Mouse (Mus musculus) stomach, embryonic 16.5 days (tissue): ENCODE measurements around the gene Slc26a6. TPM values are rescaled to one million over a fixed set of nuclear protein-coding genes. Genes with fewer than 3 reads are reported as not detected.

Experiments used
- ATAC-seq: fragments of 200-750 bp; cut with Nextera tagmentation; 2 replicates; pipeline ENCODE4 v1.8.0; 2017; ENCODE audit warnings: moderate number of reproducible peaks, moderate TSS enrichment; ENCODE audit not compliant: insufficient read depth, low FRiP score
- H3K27ac ChIP-seq: fragments of 300-500 bp; sonication (generic); 2 replicates; pipeline ENCODE4 v1.5.1; 2014; ENCODE audit warnings: low read length
- H3K27me3 ChIP-seq: fragments of 300-500 bp; sonication (generic); 2 replicates; pipeline ENCODE4 v1.6.1; 2014; ENCODE audit warnings: low read length, control low read depth, mixed read lengths; ENCODE audit not compliant: control insufficient read depth, insufficient read depth
- H3K36me3 ChIP-seq: fragments of 300-500 bp; sonication (generic); 2 replicates; pipeline ENCODE4 v1.6.1; 2014; ENCODE audit warnings: low read length; ENCODE audit not compliant: control insufficient read depth, insufficient read depth
- H3K4me1 ChIP-seq: fragments of 300-500 bp; sonication (generic); 2 replicates; pipeline ENCODE4 v1.6.1; 2014; ENCODE audit warnings: low read length, control low read depth, mixed read lengths; ENCODE audit not compliant: control insufficient read depth, insufficient read depth
- H3K4me2 ChIP-seq: fragments of 300-500 bp; sonication (generic); 2 replicates; pipeline ENCODE4 v1.6.1; 2014; ENCODE audit warnings: low read depth, low read length, mixed read lengths
- H3K4me3 ChIP-seq: fragments of 300-500 bp; sonication (generic); replicated peaks from 2 replicates; pipeline ENCODE4 v1.5.1; 2014; ENCODE audit warnings: mild to moderate bottlenecking, low read length
- H3K9ac ChIP-seq: fragments of 300-500 bp; sonication (generic); 2 replicates; pipeline ENCODE4 v1.6.1; 2014; ENCODE audit warnings: low read length
- H3K9me3 ChIP-seq: fragments of 300-500 bp; sonication (generic); replicated peaks from 2 replicates; pipeline ENCODE4 v1.6.1; 2016; ENCODE audit warnings: low read length, control low read depth; ENCODE audit not compliant: control insufficient read depth
- whole genome bisulfite sequencing: fragments of 180-500 bp; shearing (Covaris S2); extraction: QIAGEN DNeasy Blood & Tissue Kit; methylation state at CpG from one replicate; pipeline ENCODE4 v1.1.7; 2014; 5-methylcytosine and 5-hydroxymethylcytosine counted together
- polyA plus RNA-seq: library from polyadenylated mRNA; unstranded; fragments of >200 nt; fragmentation: Nextera tagmentation; extraction: Ambion mirVana; gene quantifications from 2 replicates; pipeline ENCODE4 v1.2.1, GENCODE M21; 2015

Slc26a6 gene
- polyA plus RNA-seq, 1 experiment from 2014 or later, result 15.5 TPM

DNA sequence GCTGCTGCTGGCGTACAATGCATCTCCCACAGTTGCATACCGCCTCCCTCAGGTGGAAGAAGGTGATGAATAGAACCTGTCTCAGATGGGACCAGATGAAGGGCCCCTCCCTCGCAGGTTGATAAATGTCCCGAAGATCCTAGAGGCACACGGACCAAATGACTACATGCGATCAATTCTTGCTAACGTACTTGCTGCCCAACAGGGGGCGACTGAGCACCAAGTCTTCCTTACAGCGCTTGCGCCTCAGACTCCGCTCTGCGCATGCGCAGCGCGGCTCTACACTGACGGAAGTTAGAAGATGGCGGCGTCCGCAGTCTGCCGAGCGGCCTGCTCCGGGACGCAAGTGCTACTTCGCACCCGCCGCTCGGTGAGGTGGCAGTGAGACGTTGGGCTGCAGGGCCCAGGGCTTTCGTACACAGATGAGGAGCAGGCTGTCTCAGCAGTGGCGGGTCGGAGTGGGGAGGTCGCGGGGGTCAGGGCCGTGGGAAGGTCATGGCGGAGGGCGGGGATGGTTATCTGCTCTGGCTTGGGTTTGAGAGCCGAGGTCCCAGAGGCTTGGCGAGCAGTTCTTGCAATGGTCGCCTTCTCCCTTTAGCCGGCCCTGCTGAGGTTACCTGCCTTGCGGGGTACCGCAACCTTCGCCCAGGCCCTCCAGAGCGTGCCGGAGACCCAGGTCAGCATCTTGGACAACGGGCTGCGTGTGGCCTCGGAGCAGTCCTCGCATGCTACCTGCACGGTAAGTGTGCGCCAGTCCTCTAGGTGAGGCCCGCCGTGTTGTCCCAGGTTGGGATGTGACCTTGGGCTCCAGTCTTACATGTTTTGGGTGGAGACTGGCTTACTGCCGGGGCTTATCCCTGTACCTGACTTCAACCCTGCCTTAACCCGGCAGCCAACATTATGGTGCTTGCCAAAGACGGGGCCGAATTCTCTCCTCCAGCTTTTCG is 83.6 kb downstream of the Slc26a6 start, which contains the start of gene Uqcrc1:
Gene Uqcrc1 (plus strand): TSS at position 216 of the 947 bp plus-strand sequence.
- Histone ChIP-seq H3K9ac (peak within 1 kb of the TSS; percentile 96), H3K27ac (peak within 1 kb of the TSS; percentile 75; the same call in 1 of the 2 replicates), H3K9me3 (no peaks in the 10 kb centered on the region), H3K4me2 (peak within 1 kb of the TSS; percentile 60), H3K27me3 (no peaks in the 10 kb centered on the region), H3K4me3 (peak within 1 kb of the TSS; percentile 96), H3K36me3 (peaks cover 16% of the 10 kb centered on the region; the same call in 1 of the 2 replicates), H3K4me1 (peaks cover 4% of the 10 kb centered on the region)
- WGBS, result under 1% methylated on average over 57 of the region's 58 CpGs
- ATAC-seq, result peak; percentile 93

DNA sequence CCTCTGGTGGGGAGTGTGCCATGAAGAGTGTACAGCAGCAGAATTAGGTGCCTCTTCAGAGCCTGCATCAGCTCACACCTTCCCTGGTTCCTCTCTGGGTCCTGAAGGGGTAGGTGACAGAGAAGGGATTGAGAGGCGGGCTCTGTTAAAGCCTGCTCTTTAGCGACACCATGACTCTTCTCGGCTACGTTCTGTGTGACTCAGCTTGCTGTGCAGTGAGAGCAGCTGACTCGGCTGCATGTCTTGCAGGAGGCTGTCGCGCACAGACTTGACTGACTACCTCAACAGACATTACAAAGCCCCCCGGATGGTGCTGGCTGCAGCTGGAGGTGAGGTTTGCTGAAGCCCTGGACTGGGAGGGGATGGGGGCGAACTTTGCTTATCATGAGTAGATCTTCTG is 92.0 kb downstream of the Slc26a6 start:
- no peak for ATAC-seq
- Histone ChIP-seq H3K36me3 (peaks cover 38% of the 10 kb centered on the region), H3K4me1 (peaks cover 13% of the 10 kb centered on the region), H3K27me3 (no peaks in the 10 kb centered on the region), H3K9ac (no peak overlapping the region), H3K4me2 (no peak overlapping the region), H3K27ac (peak overlapping the region; percentile 52), H3K4me3 (no peak overlapping the region), H3K9me3 (no peaks in the 10 kb centered on the region)
- 75% methylated on average over 9 of the region's 9 CpGs for WGBS

DNA sequence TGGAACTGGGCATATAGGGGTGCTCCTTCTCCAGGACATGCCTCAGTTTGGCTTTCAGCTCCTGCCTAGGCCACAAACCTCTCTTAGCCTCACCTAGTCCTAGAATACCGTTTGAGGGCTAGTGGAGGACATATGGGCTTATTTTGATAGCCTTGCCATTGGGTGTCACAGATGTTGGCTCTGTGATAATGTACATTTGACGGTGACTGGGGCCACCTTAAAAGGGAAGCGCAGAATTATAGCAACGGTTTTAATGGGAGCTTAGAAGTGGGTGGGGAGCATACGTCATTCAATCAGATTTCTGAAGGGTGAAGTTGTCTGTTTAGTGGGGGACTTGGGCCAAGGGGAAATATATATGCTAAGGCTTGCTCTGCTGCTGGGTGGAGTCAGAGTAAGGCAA is 92.5 kb downstream of the Slc26a6 start:
- peaks cover 16% of the 10 kb centered on the region for H3K4me1 ChIP-seq
- H3K27me3 ChIP-seq, result no peaks in the 10 kb centered on the region
- no peak overlapping the region for H3K4me3 ChIP-seq
- WGBS, result 83% methylated on average over 5 of the region's 5 CpGs
- H3K4me2 ChIP-seq, result no peak overlapping the region
- no peak for ATAC-seq
- H3K27ac ChIP-seq, result peak overlapping the region; percentile 49
- H3K9ac ChIP-seq, result no peak overlapping the region
- no peaks in the 10 kb centered on the region for H3K9me3 ChIP-seq
- H3K36me3 ChIP-seq, result peaks cover 43% of the 10 kb centered on the region

DNA sequence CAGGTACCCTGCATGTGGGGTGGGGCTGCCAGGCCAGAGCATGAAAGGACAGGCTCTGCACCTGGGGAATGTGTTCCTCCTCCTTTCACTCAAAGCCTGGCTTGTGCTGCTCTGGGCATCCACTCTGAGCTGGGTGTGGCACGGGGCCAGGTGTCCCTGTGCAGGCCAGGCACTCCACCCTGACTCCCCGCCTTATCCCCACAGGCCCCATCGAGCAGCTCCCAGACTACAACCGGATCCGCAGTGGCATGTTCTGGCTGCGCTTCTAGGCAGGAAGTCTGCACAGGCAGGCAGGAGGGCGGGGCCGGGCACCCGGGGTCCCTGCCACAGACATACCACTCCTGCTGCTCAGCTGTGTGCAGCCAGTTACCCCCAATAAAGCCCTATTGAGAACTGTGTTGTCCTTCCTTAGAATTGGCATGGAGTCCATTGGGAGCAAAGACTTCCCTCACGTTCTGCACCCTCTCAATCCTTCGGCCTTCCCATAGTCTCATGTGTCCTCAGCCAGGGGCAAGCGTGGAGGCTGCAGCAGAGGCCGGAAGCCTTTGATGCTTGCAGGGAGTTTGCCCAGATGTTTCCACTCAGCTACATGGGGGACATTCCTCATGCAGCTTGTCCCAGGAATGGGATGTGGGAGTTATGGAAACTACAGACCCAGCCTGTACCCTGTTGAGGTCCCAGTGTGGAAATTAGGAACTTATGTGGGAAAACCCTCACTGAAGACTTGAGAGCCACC is 96.3 kb downstream of the Slc26a6 start:
- no peak overlapping the region for H3K4me3 ChIP-seq
- peaks cover 21% of the 10 kb centered on the region for H3K4me1 ChIP-seq
- H3K9me3 ChIP-seq, result no peaks in the 10 kb centered on the region
- H3K27ac ChIP-seq, result peak overlapping the region; percentile 95
- peak overlapping the region; percentile 5; the same call in 1 of the 2 replicates for H3K4me2 ChIP-seq
- H3K9ac ChIP-seq, result no peak overlapping the region; the same call in 1 of the 2 replicates
- 57% methylated on average over 13 of the region's 13 CpGs for WGBS
- H3K27me3 ChIP-seq, result no peaks in the 10 kb centered on the region
- peak; percentile 81 for ATAC-seq
- peaks cover 37% of the 10 kb centered on the region for H3K36me3 ChIP-seq

DNA sequence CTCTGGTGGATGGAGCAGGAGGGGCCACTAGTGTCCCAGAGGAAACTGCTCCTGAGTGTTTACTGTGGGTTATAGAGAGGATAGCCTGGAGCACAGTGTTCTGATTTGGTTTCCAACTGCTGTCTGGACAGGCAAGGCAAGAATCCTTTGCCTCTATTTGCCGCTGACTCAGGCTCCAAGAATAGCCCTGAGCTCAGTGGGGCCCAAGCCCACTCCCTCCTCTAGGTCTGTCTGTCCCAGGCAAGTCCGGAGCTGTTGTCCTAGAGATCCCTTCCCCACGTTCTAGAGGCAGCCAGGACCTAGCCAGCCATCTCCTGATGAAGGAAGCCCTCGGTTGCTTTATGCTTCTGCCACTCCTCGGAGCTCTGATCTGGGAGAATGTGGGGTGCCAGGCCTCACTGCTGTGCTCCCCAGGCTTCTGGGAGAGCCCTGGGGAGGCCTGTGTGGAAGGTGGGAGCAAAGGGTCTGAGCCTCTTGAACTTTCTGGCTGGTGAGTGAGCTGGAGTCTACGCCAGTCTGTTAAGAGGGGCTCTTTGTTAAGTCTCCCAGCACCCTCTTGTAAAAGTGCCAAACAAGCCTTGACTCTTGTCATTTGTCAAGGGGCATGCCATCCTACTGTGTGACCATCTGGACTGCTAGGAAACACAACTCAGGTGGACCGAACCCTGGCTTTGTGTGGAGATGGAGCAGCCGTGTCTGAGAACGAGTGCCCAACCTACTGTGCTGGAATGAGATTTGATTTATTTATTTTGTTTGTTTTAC is 97.1 kb downstream of the Slc26a6 start:
- H3K9me3 ChIP-seq, result no peaks in the 10 kb centered on the region
- ATAC-seq, result peak; percentile 14; the same call in 1 of the 2 replicates
- H3K36me3 ChIP-seq, result peaks cover 34% of the 10 kb centered on the region
- no peak overlapping the region; the same call in 1 of the 2 replicates for H3K9ac ChIP-seq
- 79% methylated on average over 9 of the region's 9 CpGs for WGBS
- peak overlapping the region; percentile 95 for H3K27ac ChIP-seq
- H3K27me3 ChIP-seq, result no peaks in the 10 kb centered on the region
- no peak overlapping the region for H3K4me3 ChIP-seq
- no peak overlapping the region for H3K4me2 ChIP-seq
- peaks cover 21% of the 10 kb centered on the region for H3K4me1 ChIP-seq

DNA sequence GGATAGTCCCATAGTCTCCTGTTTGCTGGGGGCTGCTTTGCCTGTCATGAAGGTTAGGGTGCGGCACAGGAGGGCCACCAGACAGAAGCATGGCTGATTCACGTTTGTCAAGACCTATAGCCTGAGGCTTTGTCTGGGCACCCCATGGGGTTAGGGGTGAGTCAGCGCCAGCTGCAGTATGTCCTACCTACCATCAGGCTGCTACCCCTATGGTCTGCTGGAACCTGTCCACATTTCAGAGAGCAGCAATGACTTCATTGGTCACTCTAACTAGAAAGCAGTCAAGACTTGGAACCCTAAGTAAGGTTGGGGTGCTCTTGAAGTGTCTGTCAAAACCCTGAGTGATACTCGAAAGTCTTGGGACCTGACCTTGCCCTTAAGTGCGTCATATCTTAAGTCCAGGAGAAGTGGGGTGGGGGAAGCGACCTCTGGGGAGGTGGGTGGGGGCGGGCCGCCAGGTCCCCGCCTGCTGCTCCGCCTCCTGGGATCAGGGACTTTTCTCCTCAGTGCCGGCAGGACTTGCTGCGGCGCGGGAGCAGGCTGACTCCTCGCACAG is 100.1 kb downstream of the Slc26a6 start, which contains the start of gene Col7a1:
Gene Col7a1 (plus strand): TSS at position 506 of the 556 bp plus-strand sequence.
- Histone ChIP-seq H3K36me3 (peaks cover 12% of the 10 kb centered on the region), H3K9ac (peak within 1 kb of the TSS; percentile 54), H3K27me3 (no peaks in the 10 kb centered on the region), H3K9me3 (no peaks in the 10 kb centered on the region), H3K4me1 (peaks cover 21% of the 10 kb centered on the region), H3K27ac (no peak within 1 kb of the TSS), H3K4me2 (peak within 1 kb of the TSS; percentile 41), H3K4me3 (peak within 1 kb of the TSS; percentile 37)
- no peak for ATAC-seq
- 10% methylated on average over 15 of the region's 15 CpGs for WGBS

DNA sequence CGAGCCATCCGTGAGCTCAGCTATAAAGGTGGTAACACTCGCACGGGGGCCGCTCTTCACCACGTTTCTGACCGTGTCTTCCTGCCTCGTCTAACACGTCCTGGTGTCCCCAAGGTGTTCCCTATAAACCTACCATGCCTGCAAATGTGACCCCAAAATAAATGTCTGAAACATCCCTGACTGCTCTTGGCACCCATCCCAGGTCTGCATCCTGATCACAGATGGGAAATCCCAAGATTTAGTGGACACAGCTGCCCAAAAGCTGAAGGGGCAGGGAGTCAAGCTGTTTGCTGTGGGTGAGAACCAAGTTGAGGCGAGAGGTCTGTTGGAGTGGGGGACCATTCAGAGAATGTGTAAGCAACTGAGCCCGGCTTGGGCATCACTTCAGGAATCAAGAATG is 102.2 kb downstream of the Slc26a6 start:
- Histone ChIP-seq H3K4me2 (no peak overlapping the region), H3K4me1 (peaks cover 7% of the 10 kb centered on the region; the same call in 1 of the 2 replicates), H3K9me3 (no peaks in the 10 kb centered on the region), H3K27ac (no peak overlapping the region), H3K4me3 (no peak overlapping the region), H3K27me3 (no peaks in the 10 kb centered on the region), H3K36me3 (peaks cover 4% of the 10 kb centered on the region; the same call in 1 of the 2 replicates), H3K9ac (no peak overlapping the region)
- 79% methylated on average over 11 of the region's 11 CpGs for WGBS
- no peak for ATAC-seq

DNA sequence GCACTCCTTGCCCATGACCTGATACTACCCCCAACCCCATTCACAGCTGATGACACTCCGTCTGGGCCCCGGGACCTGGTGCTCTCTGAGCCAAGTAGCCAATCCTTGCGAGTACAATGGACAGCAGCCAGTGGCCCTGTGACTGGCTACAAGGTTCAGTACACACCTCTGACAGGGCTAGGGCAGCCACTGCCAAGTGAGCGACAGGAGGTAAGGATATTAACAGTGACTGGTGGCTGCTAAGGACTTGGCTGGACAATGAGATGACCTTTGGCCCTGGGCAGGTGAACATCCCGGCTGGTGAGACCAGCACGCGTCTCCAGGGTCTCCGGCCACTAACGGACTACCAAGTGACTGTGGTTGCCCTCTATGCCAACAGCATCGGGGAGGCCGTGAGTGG is 102.8 kb downstream of the Slc26a6 start:
- no peak overlapping the region for H3K9ac ChIP-seq
- H3K9me3 ChIP-seq, result no peaks in the 10 kb centered on the region
- no peaks in the 10 kb centered on the region for H3K27me3 ChIP-seq
- WGBS, result 83% methylated on average over 11 of the region's 11 CpGs
- H3K4me1 ChIP-seq, result peaks cover 5% of the 10 kb centered on the region; the same call in 1 of the 2 replicates
- no peak overlapping the region for H3K4me3 ChIP-seq
- no peak for ATAC-seq
- H3K4me2 ChIP-seq, result no peak overlapping the region
- no peaks in the 10 kb centered on the region for H3K36me3 ChIP-seq
- no peak overlapping the region for H3K27ac ChIP-seq
